Mouse (Mus musculus) MEL (cell line): ENCODE measurements around the gene Sos1. TPM values are rescaled to one million over a fixed set of nuclear protein-coding genes. Genes with fewer than 3 reads are reported as not detected.
A peak's percentile ranks its signal among the peaks of the same experiment; 100 is the strongest.

Experiments
- DNase-seq: peaks from one replicate; pipeline ENCODE4 v3.0.0; 2011; ENCODE audit warnings: low read depth, low spot score
- H3K27ac ChIP-seq: 2 replicates; pipeline ENCODE4 v1.5.1; 2012; ENCODE audit warnings: low read depth, mild to moderate bottlenecking, control low read depth, low read length, moderate library complexity; ENCODE audit not compliant: control insufficient read depth
- H3K27me3 ChIP-seq, 2 experiments: fragments of 150-350 bp in 1 of 2; sonication (generic) in 1 of 2; 2 replicates each; pipeline ENCODE4 v1.6.1; 2012; ENCODE audit warnings: low read length in 2 of 2, mild to moderate bottlenecking in 2 of 2, improper control_type of control experiment in 1 of 2, moderate library complexity in 1 of 2; ENCODE audit not compliant: insufficient read depth in 2 of 2, control insufficient read depth in 1 of 2
- H3K36me3 ChIP-seq, 2 experiments: 2 replicates each; pipeline ENCODE4 v1.6.1; 2012 to 2014; ENCODE audit warnings: low read length in 2 of 2, improper control_type of control experiment in 1 of 2, inconsistent platforms in 1 of 2, mild to moderate bottlenecking in 1 of 2; ENCODE audit not compliant: insufficient read depth in 2 of 2, control insufficient read depth in 1 of 2
- H3K4me1 ChIP-seq, 2 experiments: fragments of 150-350 bp in 1 of 2; sonication (generic) in 1 of 2; 2 replicates each; pipeline ENCODE4 v1.6.1; 2012; ENCODE audit warnings: low read length in 2 of 2, improper control_type of control experiment in 1 of 2, mild to moderate bottlenecking in 1 of 2; ENCODE audit not compliant: insufficient read depth in 2 of 2, control insufficient read depth in 1 of 2
- H3K4me3 ChIP-seq, 2 experiments: fragments of 150-350 bp in 1 of 2; sonication (generic) in 1 of 2; 2 replicates each; pipeline ENCODE4 v1.5.1; 2012; ENCODE audit warnings: low read depth in 2 of 2, low read length in 2 of 2, mild to moderate bottlenecking in 2 of 2, moderate library complexity in 2 of 2, control low read depth in 1 of 2, improper control_type of control experiment in 1 of 2; ENCODE audit not compliant: control insufficient read depth in 1 of 2, insufficient read depth in 1 of 2
- H3K79me2 ChIP-seq: 2 replicates; pipeline ENCODE4 v1.6.1; 2012; ENCODE audit warnings: mild to moderate bottlenecking, low read length, moderate library complexity; ENCODE audit not compliant: control insufficient read depth, poor library complexity, insufficient read depth
- H3K9ac ChIP-seq: 2 replicates; pipeline ENCODE4 v1.6.1; 2012; ENCODE audit warnings: low read depth, mild to moderate bottlenecking, control low read depth, low read length, moderate library complexity; ENCODE audit not compliant: control insufficient read depth, poor library complexity, severe bottlenecking
- H3K9me3 ChIP-seq: fragments of 150-350 bp; sonication (generic); replicated peaks from 2 replicates; pipeline ENCODE4 v1.6.1; 2012; ENCODE audit warnings: mild to moderate bottlenecking, low read length, improper control_type of control experiment, moderate library complexity; ENCODE audit not compliant: insufficient read depth
- BHLHE40 ChIP-seq: IDR thresholded peaks from 2 replicates; pipeline ENCODE4 v1.6.1; 2012; ENCODE audit warnings: low read depth, mild to moderate bottlenecking, inconsistent platforms, low read length, improper control_type of control experiment, borderline replicate concordance
- ELF1 ChIP-seq: IDR thresholded peaks from 2 replicates; pipeline ENCODE4 v1.6.1; 2014; ENCODE audit warnings: low read depth, mild to moderate bottlenecking, inconsistent platforms, low read length, improper control_type of control experiment, moderate library complexity
- EP300 ChIP-seq, 2 experiments: IDR thresholded peaks; 2 replicates each; pipeline ENCODE4 v1.6.1; 2011; ENCODE audit warnings: improper control_type of control experiment in 2 of 2, low read length in 2 of 2, low read depth in 1 of 2, mild to moderate bottlenecking in 1 of 2
- ETS1 ChIP-seq: IDR thresholded peaks from 2 replicates; pipeline ENCODE4 v1.6.1; 2012; ENCODE audit warnings: low read depth, mild to moderate bottlenecking, inconsistent platforms, low read length, improper control_type of control experiment, moderate library complexity
- GATA1 ChIP-seq: IDR thresholded peaks from 2 replicates; pipeline ENCODE4 v1.6.1; 2011; ENCODE audit warnings: low read depth, low read length, improper control_type of control experiment
- HCFC1 ChIP-seq: IDR thresholded peaks from 2 replicates; pipeline ENCODE4 v1.6.1; 2012; ENCODE audit warnings: low read depth, mild to moderate bottlenecking, inconsistent platforms, low read length, improper control_type of control experiment, moderate library complexity
- JUND ChIP-seq: IDR thresholded peaks from 2 replicates; pipeline ENCODE4 v1.6.1; 2011; ENCODE audit warnings: low read depth, mild to moderate bottlenecking, improper control_type of control experiment, low read length
- KAT2A ChIP-seq: conservative IDR thresholded peaks from 2 replicates; pipeline ENCODE4 v1.6.1; 2012; ENCODE audit warnings: low read depth, low read length, improper control_type of control experiment, inconsistent platforms
- MAFK ChIP-seq: IDR thresholded peaks from 2 replicates; pipeline ENCODE4 v1.6.1; 2011; ENCODE audit warnings: low read depth, mild to moderate bottlenecking, low read length, improper control_type of control experiment, borderline replicate concordance
- MAZ ChIP-seq: IDR thresholded peaks from 2 replicates; pipeline ENCODE4 v1.6.1; 2012; ENCODE audit warnings: low read depth, mild to moderate bottlenecking, inconsistent platforms, low read length, improper control_type of control experiment
- MEF2A ChIP-seq: IDR thresholded peaks from 2 replicates; pipeline ENCODE4 v1.6.1; 2014; ENCODE audit warnings: low read depth, mild to moderate bottlenecking, inconsistent platforms, low read length, improper control_type of control experiment; ENCODE audit not compliant: poor library complexity, insufficient replicate concordance, severe bottlenecking; ENCODE audit errors: extremely low read depth
- MXI1 ChIP-seq: IDR thresholded peaks from 2 replicates; pipeline ENCODE4 v1.6.1; 2011; ENCODE audit warnings: mild to moderate bottlenecking, low read depth, low read length, improper control_type of control experiment
- MYB ChIP-seq: IDR thresholded peaks from 2 replicates; pipeline ENCODE4 v1.6.1; 2011; ENCODE audit warnings: mild to moderate bottlenecking, low read depth, low read length, improper control_type of control experiment
- NELFE ChIP-seq: IDR thresholded peaks from 2 replicates; pipeline ENCODE4 v1.6.1; 2011; ENCODE audit warnings: low read depth, low read length, improper control_type of control experiment
- NRF1 ChIP-seq: IDR thresholded peaks from 2 replicates; pipeline ENCODE4 v1.6.1; 2014; ENCODE audit warnings: low read depth, mild to moderate bottlenecking, inconsistent platforms, low read length, improper control_type of control experiment, moderate library complexity; ENCODE audit not compliant: poor library complexity, insufficient read depth, severe bottlenecking
- POLR2AphosphoS2 ChIP-seq: IDR thresholded peaks from 2 replicates; pipeline ENCODE4 v1.6.1; 2011; ENCODE audit warnings: low read length, improper control_type of control experiment
- POLR2AphosphoS5 ChIP-seq: IDR thresholded peaks from 2 replicates; pipeline ENCODE4 v1.6.1; 2012; ENCODE audit warnings: low read depth, borderline replicate concordance, mild to moderate bottlenecking, inconsistent platforms, low read length, moderate library complexity, mixed read lengths
- RAD21 ChIP-seq: IDR thresholded peaks from 2 replicates; pipeline ENCODE4 v1.6.1; 2011; ENCODE audit warnings: mild to moderate bottlenecking, low read depth, low read length, improper control_type of control experiment
- SIN3A ChIP-seq: IDR thresholded peaks from 2 replicates; pipeline ENCODE4 v1.6.1; 2012; ENCODE audit warnings: low read length, improper control_type of control experiment, inconsistent platforms
- TAL1 ChIP-seq: IDR thresholded peaks from 2 replicates; pipeline ENCODE4 v1.6.1; 2012; ENCODE audit warnings: mild to moderate bottlenecking, inconsistent platforms, low read length, moderate library complexity, mixed read lengths
- TBP ChIP-seq: IDR thresholded peaks from 2 replicates; pipeline ENCODE4 v1.8.0; 2011; ENCODE audit warnings: low read depth, low read length, improper control_type of control experiment
- TCF12 ChIP-seq: IDR thresholded peaks from 2 replicates; pipeline ENCODE4 v1.6.1; 2014; ENCODE audit warnings: low read depth, mild to moderate bottlenecking, inconsistent platforms, low read length, improper control_type of control experiment, moderate library complexity
- UBTF ChIP-seq: IDR thresholded peaks from 2 replicates; pipeline ENCODE4 v1.6.1; 2012; ENCODE audit warnings: low read depth, mild to moderate bottlenecking, inconsistent platforms, low read length, improper control_type of control experiment, moderate library complexity, borderline replicate concordance; ENCODE audit not compliant: insufficient read depth
- USF1 ChIP-seq: IDR thresholded peaks from 2 replicates; pipeline ENCODE4 v1.6.1; 2014; ENCODE audit warnings: low read depth, mild to moderate bottlenecking, inconsistent platforms, low read length, improper control_type of control experiment, moderate library complexity
- USF2 ChIP-seq, 2 experiments: IDR thresholded peaks; 2 replicates each; pipeline ENCODE4 v1.6.1; 2011 to 2012; ENCODE audit warnings: improper control_type of control experiment in 2 of 2, low read length in 2 of 2, borderline replicate concordance in 1 of 2, inconsistent platforms in 1 of 2, low read depth in 1 of 2, mild to moderate bottlenecking in 1 of 2; ENCODE audit not compliant: insufficient read depth in 1 of 2
- ZKSCAN1 ChIP-seq: IDR thresholded peaks from 2 replicates; pipeline ENCODE4 v1.6.1; 2012; ENCODE audit warnings: low read depth, mild to moderate bottlenecking, inconsistent platforms, low read length, improper control_type of control experiment, moderate library complexity
- ZMIZ1 ChIP-seq: IDR thresholded peaks from 2 replicates; pipeline ENCODE4 v1.6.1; 2012; ENCODE audit warnings: low read depth, mild to moderate bottlenecking, inconsistent platforms, low read length, improper control_type of control experiment, moderate library complexity
- ZNF384 ChIP-seq: IDR thresholded peaks from 2 replicates; pipeline ENCODE4 v1.6.1; 2012; ENCODE audit warnings: low read depth, mild to moderate bottlenecking, inconsistent platforms, low read length, improper control_type of control experiment
- polyA plus RNA-seq, 2 experiments: library from polyadenylated mRNA; stranded (reverse) in 1 of 2; unstranded in 1 of 2; fragments of >175 nt in 1 of 2; fragments of >200 nt in 1 of 2; gene quantifications; 2 replicates each; pipeline versions ENCODE4 v1.2.1 to v1.2.4; 2012; ENCODE audit warnings: low replicate concordance in 2 of 2, low read depth in 1 of 2; ENCODE audit not compliant: insufficient read length in 2 of 2, insufficient read depth in 1 of 2, missing spikeins in 1 of 2
- total RNA-seq: library from RNA; depleted of rRNA; stranded (reverse); fragments of 300-350 nt; gene quantifications from 2 replicates; pipeline ENCODE4 v1.2.3, GENCODE M21; 2012

Gene Sos1
- total and polyA plus RNA-seq, 3 experiments, result 4.6 to 20.3 (median 12.1) TPM

DNA sequence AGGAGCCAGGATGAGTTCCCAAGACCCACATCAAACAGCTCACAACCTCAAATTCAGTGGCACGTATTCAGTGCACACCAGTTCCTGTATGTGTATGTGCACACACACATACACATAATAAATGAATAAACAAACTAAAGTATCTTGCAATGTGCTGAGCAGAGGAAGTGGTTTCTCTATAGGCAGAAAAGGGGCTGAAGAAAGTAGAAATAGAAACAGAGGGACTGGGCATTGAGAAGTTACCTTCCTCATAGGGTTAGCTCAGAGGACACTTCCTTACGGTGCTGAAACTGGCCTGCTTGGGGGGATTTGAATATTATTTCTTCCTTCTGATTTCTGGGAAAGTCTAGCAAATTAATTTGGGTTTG is 21.5 kb upstream of the Sos1 start:
- peaks cover 17 to 36% of the 10 kb centered on the region in 2 experiments for H3K4me1 ChIP-seq
- TF ChIP-seq MAZ (no peak; the same call in 1 of the 2 replicates), TCF12 (peak; percentile 1; the same call in 1 of the 2 replicates), MEF2A (no peak), ZMIZ1 (no peak), EP300 (IDR thresholded peaks at IDR 0.05; ENCODE audit: low read depth in 1 of 2, low read length in 2 of 2) (peak in 1 of 2 experiments; percentile 31; a peak in 1 of 4 replicates)
- peaks cover 0 to 19% of the 10 kb centered on the region in 2 experiments; a peak in 2 of 4 replicates for H3K36me3 ChIP-seq
- H3K27ac ChIP-seq, result peak overlapping the region; percentile 93
- no peaks in the 10 kb centered on the region for H3K27me3 ChIP-seq
- H3K79me2 ChIP-seq, result no peaks in the 10 kb centered on the region
- peak; percentile 57 for DNase-seq
- H3K9me3 ChIP-seq, result no peaks in the 10 kb centered on the region
- H3K4me3 ChIP-seq, result peak overlapping the region in 1 of 2 experiments; percentile 42; a peak in 2 of 4 replicates
- H3K9ac ChIP-seq, result peak overlapping the region; percentile 38

GRCm38 (mm10) chr17:80501037-80501804 is 21.0 kb upstream of the Sos1 start:
- Histone ChIP-seq H3K27me3 (no peaks in the 10 kb centered on the region), H3K27ac (peak overlapping the region; percentile 93), H3K4me1 (peaks cover 18 to 37% of the 10 kb centered on the region in 2 experiments), H3K36me3 (peaks cover 0 to 19% of the 10 kb centered on the region in 2 experiments; a peak in 2 of 4 replicates), H3K79me2 (no peaks in the 10 kb centered on the region), H3K4me3 (peak overlapping the region; percentile 50 to 51), H3K9ac (peak overlapping the region; percentile 63), H3K9me3 (no peaks in the 10 kb centered on the region)
- DNase-seq, result peak; percentile 66
- TF ChIP-seq JUND, result no peak
- TF ChIP-seq ETS1, result peak; percentile 90
- TF ChIP-seq POLR2AphosphoS2, result no peak
- 0 out of 2 replicates have a peak, but pooled peaks have one; percentile 24 for TF ChIP-seq MAFK
- peak; percentile 67 for TF ChIP-seq SIN3A
- TF ChIP-seq USF1, result no peak
- no peak for TF ChIP-seq NRF1
- no peak for TF ChIP-seq TBP
- TF ChIP-seq TAL1, result no peak
- peak; percentile 97 for TF ChIP-seq MAZ
- TF ChIP-seq UBTF, result no peak
- no peak for TF ChIP-seq POLR2AphosphoS5
- TF ChIP-seq ZMIZ1, result no peak
- no peak for TF ChIP-seq ZKSCAN1
- TF ChIP-seq NELFE, result no peak; the same call in 1 of the 2 replicates
- TF ChIP-seq GATA1, result peak; percentile 29
- no peak for TF ChIP-seq MEF2A
- no peak for TF ChIP-seq KAT2A
- no peak for TF ChIP-seq ZNF384
- TF ChIP-seq ELF1, result no peak
- peak; percentile 41; the same call in 1 of the 2 replicates for TF ChIP-seq BHLHE40
- TF ChIP-seq MXI1, result peak; percentile 38; the same call in 1 of the 2 replicates
- 0 out of 2 replicates have a peak, but pooled peaks have one; percentile 13 for TF ChIP-seq HCFC1
- TF ChIP-seq RAD21, result no peak
- TF ChIP-seq USF2 (IDR thresholded peaks at IDR 0.05; ENCODE audit: borderline replicate concordance in 1 of 2, insufficient read depth in 1 of 2, low read depth in 1 of 2, low read length in 2 of 2), result no peak
- no peak for TF ChIP-seq MYB
